Mouse (Mus musculus) CH12.LX (cell line): ENCODE measurements around the gene Plekha7. TPM values are rescaled to one million over a fixed set of nuclear protein-coding genes. Genes with fewer than 3 reads are reported as not detected.
A peak's percentile ranks its signal among the peaks of the same experiment; 100 is the strongest.

Experiments used
- DNase-seq: peaks from one replicate; pipeline ENCODE4 v3.0.0-alpha.2; 2013; ENCODE audit errors: extremely low read depth
- H3K27ac ChIP-seq: 2 replicates; pipeline ENCODE4 v1.5.1; 2012; ENCODE audit warnings: low read depth, mild to moderate bottlenecking, control low read depth, moderate library complexity; ENCODE audit not compliant: insufficient read depth
- H3K27me3 ChIP-seq: replicated peaks from 2 replicates; pipeline ENCODE3; 2012; ENCODE audit warnings: inconsistent platforms
- H3K36me3 ChIP-seq, 2 experiments: replicated peaks in 1 of 2; 2 replicates each; pipeline versions ENCODE3 to v1.6.1; 2012; ENCODE audit warnings: inconsistent platforms in 1 of 2, low read length in 1 of 2, mild to moderate bottlenecking in 1 of 2, mixed read lengths in 1 of 2, moderate library complexity in 1 of 2; ENCODE audit not compliant: control insufficient read depth in 1 of 2, insufficient read depth in 1 of 2
- H3K4me1 ChIP-seq, 2 experiments: 2 replicates each; pipeline ENCODE4 v1.6.1; 2012; ENCODE audit warnings: inconsistent platforms in 1 of 2, moderate library complexity in 1 of 2; ENCODE audit not compliant: insufficient read depth in 2 of 2, control insufficient read depth in 1 of 2
- H3K4me2 ChIP-seq: 2 replicates; pipeline ENCODE4 v1.6.1; 2012; ENCODE audit warnings: low read depth, mild to moderate bottlenecking, control low read depth; ENCODE audit not compliant: poor library complexity, insufficient read depth, severe bottlenecking
- H3K4me3 ChIP-seq, 3 experiments: fragments of 150-350 bp in 1 of 3; sonication (generic) in 1 of 3; replicated peaks in 1 of 3; 2 replicates each; pipeline versions ENCODE3 to v1.5.1; 2011 to 2012; ENCODE audit warnings: low read depth in 2 of 3, low read length in 2 of 3, mild to moderate bottlenecking in 2 of 3, moderate library complexity in 2 of 3, control low read depth in 1 of 3, improper control_type of control experiment in 1 of 3, inconsistent platforms in 1 of 3, mixed read lengths in 1 of 3; ENCODE audit not compliant: poor library complexity in 1 of 3
- H3K79me2 ChIP-seq: replicated peaks from 2 replicates; pipeline ENCODE4 v1.6.1; 2012; ENCODE audit warnings: mild to moderate bottlenecking, moderate library complexity; ENCODE audit not compliant: control insufficient read depth, poor library complexity, insufficient read depth, severe bottlenecking; ENCODE audit errors: extremely low read depth
- H3K9ac ChIP-seq: 2 replicates; pipeline ENCODE4 v1.6.1; 2012; ENCODE audit warnings: low read depth, mild to moderate bottlenecking, control low read depth, moderate library complexity; ENCODE audit not compliant: insufficient read depth
- H3K9me3 ChIP-seq: replicated peaks from 2 replicates; pipeline ENCODE3; 2012; ENCODE audit warnings: low read length, inconsistent platforms, mixed read lengths
- CTCF ChIP-seq, 2 experiments: IDR thresholded peaks in 1 of 2; conservative IDR thresholded peaks in 1 of 2; 2 replicates each; pipeline ENCODE4 v1.5.1; 2011 to 2012; ENCODE audit warnings: low read depth in 2 of 2, low read length in 2 of 2, improper control_type of control experiment in 1 of 2, inconsistent platforms in 1 of 2, mild to moderate bottlenecking in 1 of 2, moderate library complexity in 1 of 2
- ELF1 ChIP-seq: IDR thresholded peaks from 2 replicates; pipeline ENCODE4 v1.6.1; 2014; ENCODE audit warnings: low read depth, mild to moderate bottlenecking, inconsistent platforms, low read length, improper control_type of control experiment
- GABPA ChIP-seq: IDR thresholded peaks from 2 replicates; pipeline ENCODE4 v1.6.1; 2012; ENCODE audit warnings: low read depth, low read length, improper control_type of control experiment, inconsistent platforms; ENCODE audit not compliant: insufficient replicate concordance
- IRF4 ChIP-seq: IDR thresholded peaks from 2 replicates; pipeline ENCODE4 v1.6.1; 2014; ENCODE audit warnings: low read depth, mild to moderate bottlenecking, inconsistent platforms, low read length, improper control_type of control experiment
- JUND ChIP-seq: conservative IDR thresholded peaks from 2 replicates; pipeline ENCODE4 v1.6.1; 2011; ENCODE audit warnings: low read depth, low read length, improper control_type of control experiment
- KAT2A ChIP-seq: IDR thresholded peaks from 2 replicates; pipeline ENCODE4 v1.6.1; 2012; ENCODE audit warnings: low read length, improper control_type of control experiment, inconsistent platforms; ENCODE audit not compliant: insufficient replicate concordance
- MAX ChIP-seq: IDR thresholded peaks from 2 replicates; pipeline ENCODE4 v1.6.1; 2011; ENCODE audit warnings: low read length, improper control_type of control experiment
- MAZ ChIP-seq: IDR thresholded peaks from 2 replicates; pipeline ENCODE4 v1.6.1; 2012; ENCODE audit warnings: low read depth, mild to moderate bottlenecking, inconsistent platforms, low read length, improper control_type of control experiment, moderate library complexity
- MEF2A ChIP-seq: IDR thresholded peaks from 2 replicates; pipeline ENCODE4 v1.6.1; 2014; ENCODE audit warnings: low read depth, mild to moderate bottlenecking, inconsistent platforms, low read length, improper control_type of control experiment, borderline replicate concordance
- MXI1 ChIP-seq: IDR thresholded peaks from 2 replicates; pipeline ENCODE4 v1.6.1; 2011; ENCODE audit warnings: mild to moderate bottlenecking, low read depth, low read length, improper control_type of control experiment
- PAX5 ChIP-seq: IDR thresholded peaks from 2 replicates; pipeline ENCODE4 v1.6.1; 2012; ENCODE audit warnings: low read length, inconsistent platforms, mixed read lengths
- POLR2A ChIP-seq: IDR thresholded peaks from 2 replicates; pipeline ENCODE4 v1.6.1; 2011; ENCODE audit warnings: low read depth, mild to moderate bottlenecking, improper control_type of control experiment, low read length
- POLR2AphosphoS2 ChIP-seq: IDR thresholded peaks from 2 replicates; pipeline ENCODE4 v1.6.1; 2011; ENCODE audit warnings: low read depth, low read length, improper control_type of control experiment
- RAD21 ChIP-seq: IDR thresholded peaks from 2 replicates; pipeline ENCODE4 v1.6.1; 2011; ENCODE audit warnings: low read depth, mild to moderate bottlenecking, low read length, improper control_type of control experiment, moderate library complexity
- SIN3A ChIP-seq: IDR thresholded peaks from 2 replicates; pipeline ENCODE4 v1.6.1; 2012; ENCODE audit warnings: low read length, improper control_type of control experiment, inconsistent platforms
- SMC3 ChIP-seq: IDR thresholded peaks from 2 replicates; pipeline ENCODE4 v1.6.1; 2011; ENCODE audit warnings: low read depth, low read length, improper control_type of control experiment
- USF1 ChIP-seq: IDR thresholded peaks from 2 replicates; pipeline ENCODE4 v1.6.1; 2014; ENCODE audit warnings: low read depth, mild to moderate bottlenecking, inconsistent platforms, low read length, improper control_type of control experiment
- ZC3H11A ChIP-seq: IDR thresholded peaks from 2 replicates; pipeline ENCODE4 v1.6.1; 2012; ENCODE audit warnings: low read depth, mild to moderate bottlenecking, inconsistent platforms, low read length, improper control_type of control experiment
- ZMIZ1 ChIP-seq: IDR thresholded peaks from 2 replicates; pipeline ENCODE4 v1.6.1; 2012; ENCODE audit warnings: low read depth, mild to moderate bottlenecking, inconsistent platforms, low read length, improper control_type of control experiment
- dilution Hi-C: fragments of 300-500 bp; cut with MboI; formaldehyde crosslinking; loops from 2 replicates; pipeline ENCODE4 v1.14.3; 2020; ENCODE audit warnings: low sequenced_read_pairs; ENCODE audit not compliant: extremely low pct_unique_long_range_greater_than_20kb, extremely low pct_ligation_motif_present
- in situ Hi-C: fragments of 300-500 bp; cut with MboI; formaldehyde crosslinking; loops from 3 replicates; pipeline ENCODE4 v1.14.3; 2019; ENCODE audit warnings: low sequenced_read_pairs, low pct_ligation_motif_present, low pct_unique_long_range_greater_than_20kb, mixed read lengths
- polyA plus RNA-seq: library from polyadenylated mRNA; unstranded; fragments of >175 nt; gene quantifications from 2 replicates; pipeline ENCODE4 v1.2.1, GENCODE M21; 2012; ENCODE audit warnings: low read depth; ENCODE audit not compliant: insufficient read length
- total RNA-seq, 2 experiments: library from RNA; depleted of rRNA; stranded (reverse); fragments of 300-350 nt in 1 of 2; fragments of >200 nt in 1 of 2; gene quantifications; 2 replicates each; pipeline ENCODE4 v1.2.3; 2012 to 2014

Gene Plekha7
- total and polyA plus RNA-seq, 3 experiments: 0.59 to 1.5 (median 1.0) TPM

GRCm38 (mm10) chr7:116306601-116307000, 1.6 kb downstream of the Plekha7 start:
- no peaks in the 10 kb centered on the region for H3K36me3 ChIP-seq
- peaks cover 0 to 17% of the 10 kb centered on the region in 2 experiments; a peak in 1 of 4 replicates for H3K4me1 ChIP-seq
- H3K9me3 ChIP-seq: no peaks in the 10 kb centered on the region
- no peaks in the 10 kb centered on the region for H3K79me2 ChIP-seq
- no peak overlapping the region for H3K9ac ChIP-seq
- DNase-seq: no peak
- in situ Hi-C loops (loop anchor here (10.0 kb wide), 1 partner anchor 52 kb away; no protein-coding TSS in a partner anchor), dilution Hi-C loops (no loop called here)
- H3K27ac ChIP-seq: no peak overlapping the region
- peak overlapping the region; percentile 93 for H3K4me2 ChIP-seq
- peaks cover 38% of the 10 kb centered on the region for H3K27me3 ChIP-seq
- no peak overlapping the region for H3K4me3 ChIP-seq
- TF ChIP-seq MEF2A (no peak), IRF4 (no peak), KAT2A (no peak)

- TF ChIP-seq GABPA: no peak
- TF ChIP-seq ZC3H11A: no peak
- no peak for TF ChIP-seq POLR2A
- TF ChIP-seq MAX: no peak
- TF ChIP-seq RAD21: no peak
- TF ChIP-seq ZMIZ1: no peak
- no peak for TF ChIP-seq MAZ
- no peak for TF ChIP-seq MXI1
- TF ChIP-seq POLR2AphosphoS2: no peak
- Histone ChIP-seq H3K79me2 (no peaks in the 10 kb centered on the region), H3K4me3 (no peak overlapping the region), H3K4me1 (peaks cover 0 to 3% of the 10 kb centered on the region in 2 experiments; a peak in 2 of 4 replicates), H3K27me3 (peaks cover 15% of the 10 kb centered on the region), H3K27ac (no peak overlapping the region), H3K36me3 (no peaks in the 10 kb centered on the region), H3K9me3 (no peaks in the 10 kb centered on the region), H3K9ac (no peak overlapping the region), H3K4me2 (no peak overlapping the region)
- dilution Hi-C loops: no loop called here
- in situ Hi-C loops: loop anchor here (10.0 kb wide), 1 partner anchor 47 kb away; no protein-coding TSS in a partner anchor
- DNase-seq: no peak
Observed at GRCm38 (mm10) chr7:116301661-116302311, 6.4 kb downstream of the Plekha7 start.

GRCm38 (mm10) chr7:116301144-116301543, 7.0 kb downstream of the Plekha7 start:
- no peak overlapping the region for H3K4me2 ChIP-seq
- H3K9ac ChIP-seq: no peak overlapping the region
- no peak overlapping the region for H3K4me3 ChIP-seq

More at GRCm38 (mm10) chr7:116301144-116301543, 7.0 kb downstream of the Plekha7 start:
- TF ChIP-seq CTCF (conservative IDR thresholded peaks at IDR 0.05 in 1 of 2, IDR thresholded peaks at IDR 0.05 in 1 of 2; ENCODE audit: low read depth in 2 of 2, low read length in 2 of 2) (no peak), ZMIZ1 (no peak), ELF1 (no peak), USF1 (no peak), IRF4 (no peak), SMC3 (no peak), PAX5 (no peak), RAD21 (no peak), JUND (no peak), SIN3A (no peak)
- no peak overlapping the region for H3K27ac ChIP-seq
- H3K9me3 ChIP-seq: no peaks in the 10 kb centered on the region
- peaks cover 8% of the 10 kb centered on the region for H3K27me3 ChIP-seq
- DNase-seq: no peak
- H3K4me1 ChIP-seq: peaks cover 0 to 3% of the 10 kb centered on the region in 2 experiments; a peak in 2 of 4 replicates
- no peaks in the 10 kb centered on the region for H3K79me2 ChIP-seq
- H3K36me3 ChIP-seq: no peaks in the 10 kb centered on the region
- dilution Hi-C loops: no loop called here
- in situ Hi-C loops: loop anchor here (10.0 kb wide), 1 partner anchor 46 kb away; no protein-coding TSS in a partner anchor
